Mouse (Mus musculus): ENCODE results near the gene Tut1. TPM values are rescaled to one million over a fixed set of nuclear protein-coding genes. Genes with fewer than 3 reads are reported as not detected.

Gene Tut1
- total and polyA plus RNA-seq, 3 experiments = 54.6 to 68.2 TPM; not detected in 1

- Histone ChIP-seq H3K27ac (ENCODE audit: control insufficient read depth, low read depth, low read length) (no peak overlapping the region), H3K27me3 (ENCODE audit: control insufficient read depth in 1 of 2, insufficient read depth in 2 of 2, low read length in 2 of 2) (no peaks in the 10 kb centered on the region), H3K36me3 (ENCODE audit: control insufficient read depth in 1 of 2, insufficient read depth in 2 of 2, low read length in 2 of 2) (peaks cover 17 to 23% of the 10 kb centered on the region in 2 experiments), H3K9ac (ENCODE audit: control insufficient read depth, low read depth, low read length, poor library complexity, severe bottlenecking) (no peak overlapping the region), H3K4me3 (ENCODE audit: control insufficient read depth in 1 of 2, insufficient read depth in 1 of 2, low read depth in 2 of 2, low read length in 2 of 2) (no peak overlapping the region), H3K79me2 (ENCODE audit: control insufficient read depth, insufficient read depth, low read length, poor library complexity) (peaks cover 39% of the 10 kb centered on the region), H3K9me3 (replicated peaks; ENCODE audit: insufficient read depth, low read length) (no peaks in the 10 kb centered on the region), H3K4me1 (ENCODE audit: control insufficient read depth in 1 of 2, insufficient read depth in 2 of 2, low read length in 2 of 2) (peaks cover 5 to 10% of the 10 kb centered on the region in 2 experiments)
- DNase-seq (ENCODE audit: low read depth, low spot score) = no peak
- TF ChIP-seq E2F4 (IDR thresholded peaks at IDR 0.05; ENCODE audit: borderline replicate concordance, low read depth, low read length) = no peak
- TF ChIP-seq MYC (IDR thresholded peaks at IDR 0.05; ENCODE audit: low read depth, low read length) = no peak
- TF ChIP-seq MXI1 (IDR thresholded peaks at IDR 0.05; ENCODE audit: low read depth, low read length) = no peak
Observed at GRCm38 (mm10) chr19:8965075-8965474, 11.4 kb downstream of the Tut1 start.

GRCm38 (mm10) chr19:8965771-8966170 is 12.1 kb downstream of the Tut1 start:
- H3K9ac ChIP-seq (ENCODE audit: control insufficient read depth, low read depth, low read length, poor library complexity, severe bottlenecking) = no peak overlapping the region
- H3K27ac ChIP-seq (ENCODE audit: control insufficient read depth, low read depth, low read length) = no peak overlapping the region
- no peak overlapping the region for H3K4me3 ChIP-seq (ENCODE audit: control insufficient read depth in 1 of 2, insufficient read depth in 1 of 2, low read depth in 2 of 2, low read length in 2 of 2)
- H3K36me3 ChIP-seq (ENCODE audit: control insufficient read depth in 1 of 2, insufficient read depth in 2 of 2, low read length in 2 of 2) = peaks cover 24 to 27% of the 10 kb centered on the region in 2 experiments
- no peaks in the 10 kb centered on the region for H3K27me3 ChIP-seq (ENCODE audit: control insufficient read depth in 1 of 2, insufficient read depth in 2 of 2, low read length in 2 of 2)
- peaks cover 6 to 16% of the 10 kb centered on the region in 2 experiments for H3K4me1 ChIP-seq (ENCODE audit: control insufficient read depth in 1 of 2, insufficient read depth in 2 of 2, low read length in 2 of 2)
- TF ChIP-seq BHLHE40 (IDR thresholded peaks at IDR 0.05; ENCODE audit: borderline replicate concordance, low read depth, low read length) = no peak
- peaks cover 42% of the 10 kb centered on the region for H3K79me2 ChIP-seq (ENCODE audit: control insufficient read depth, insufficient read depth, low read length, poor library complexity)
- no peaks in the 10 kb centered on the region for H3K9me3 ChIP-seq (replicated peaks; ENCODE audit: insufficient read depth, low read length)
- no peak for DNase-seq (ENCODE audit: low read depth, low spot score)

GRCm38 (mm10) chr19:8966198-8966589 is 12.5 kb downstream of the Tut1 start:
- TF ChIP-seq POLR2AphosphoS2 (IDR thresholded peaks at IDR 0.05; ENCODE audit: low read length) (no peak), MYC (IDR thresholded peaks at IDR 0.05; ENCODE audit: low read depth, low read length) (no peak), USF2 (IDR thresholded peaks at IDR 0.05; ENCODE audit: borderline replicate concordance in 1 of 2, insufficient read depth in 1 of 2, low read depth in 1 of 2, low read length in 2 of 2) (no peak), MAX (IDR thresholded peaks at IDR 0.05; ENCODE audit: low read length) (no peak), ZKSCAN1 (IDR thresholded peaks at IDR 0.05; ENCODE audit: low read depth, low read length) (no peak), E2F4 (IDR thresholded peaks at IDR 0.05; ENCODE audit: borderline replicate concordance, low read depth, low read length) (no peak), GABPA (IDR thresholded peaks at IDR 0.05; ENCODE audit: low read depth, low read length) (no peak), CHD2 (IDR thresholded peaks at IDR 0.05; ENCODE audit: low read length) (no peak), NRF1 (IDR thresholded peaks at IDR 0.05; ENCODE audit: insufficient read depth, low read depth, low read length, poor library complexity, severe bottlenecking) (no peak), HCFC1 (IDR thresholded peaks at IDR 0.05; ENCODE audit: low read depth, low read length) (no peak), ZMIZ1 (IDR thresholded peaks at IDR 0.05; ENCODE audit: low read depth, low read length) (no peak), MYB (IDR thresholded peaks at IDR 0.05; ENCODE audit: low read depth, low read length) (no peak), RAD21 (IDR thresholded peaks at IDR 0.05; ENCODE audit: low read depth, low read length) (no peak), EP300 (IDR thresholded peaks at IDR 0.05; ENCODE audit: low read depth in 1 of 2, low read length in 2 of 2) (no peak), ETS1 (IDR thresholded peaks at IDR 0.05; ENCODE audit: low read depth, low read length) (no peak), SMC3 (IDR thresholded peaks at IDR 0.05; ENCODE audit: low read depth, low read length) (no peak), UBTF (IDR thresholded peaks at IDR 0.05; ENCODE audit: borderline replicate concordance, insufficient read depth, low read depth, low read length) (no peak), ZC3H11A (IDR thresholded peaks at IDR 0.05; ENCODE audit: low read depth, low read length) (no peak), TAL1 (IDR thresholded peaks at IDR 0.05; ENCODE audit: low read length) (no peak)
- Histone ChIP-seq H3K27ac (ENCODE audit: control insufficient read depth, low read depth, low read length) (peak overlapping the region; percentile 88), H3K9me3 (replicated peaks; ENCODE audit: insufficient read depth, low read length) (no peaks in the 10 kb centered on the region), H3K4me1 (ENCODE audit: control insufficient read depth in 1 of 2, insufficient read depth in 2 of 2, low read length in 2 of 2) (peaks cover 6 to 20% of the 10 kb centered on the region in 2 experiments), H3K36me3 (ENCODE audit: control insufficient read depth in 1 of 2, insufficient read depth in 2 of 2, low read length in 2 of 2) (peaks cover 27 to 28% of the 10 kb centered on the region in 2 experiments), H3K9ac (ENCODE audit: control insufficient read depth, low read depth, low read length, poor library complexity, severe bottlenecking) (peak overlapping the region; percentile 77), H3K79me2 (ENCODE audit: control insufficient read depth, insufficient read depth, low read length, poor library complexity) (peaks cover 46% of the 10 kb centered on the region), H3K27me3 (ENCODE audit: control insufficient read depth in 1 of 2, insufficient read depth in 2 of 2, low read length in 2 of 2) (no peaks in the 10 kb centered on the region), H3K4me3 (ENCODE audit: control insufficient read depth in 1 of 2, insufficient read depth in 1 of 2, low read depth in 2 of 2, low read length in 2 of 2) (peak overlapping the region; percentile 66 to 80)
- no peak for DNase-seq (ENCODE audit: low read depth, low spot score)

Data from MEL (cell line).